Mouse (Mus musculus) CH12.LX (cell line): ENCODE results near the gene Zfp607b. TPM values are rescaled to one million over a fixed set of nuclear protein-coding genes. Genes with fewer than 3 reads are reported as not detected.

Source experiments
- DNase-seq: peaks from one replicate; pipeline ENCODE4 v3.0.0-alpha.2; 2013; ENCODE audit errors: extremely low read depth
- H3K27ac ChIP-seq: 2 replicates; pipeline ENCODE4 v1.5.1; 2012; ENCODE audit warnings: low read depth, mild to moderate bottlenecking, control low read depth, moderate library complexity; ENCODE audit not compliant: insufficient read depth
- H3K27me3 ChIP-seq: replicated peaks from 2 replicates; pipeline ENCODE3; 2012; ENCODE audit warnings: inconsistent platforms
- H3K36me3 ChIP-seq, 2 experiments: replicated peaks in 1 of 2; 2 replicates each; pipeline versions ENCODE3 to v1.6.1; 2012; ENCODE audit warnings: inconsistent platforms in 1 of 2, low read length in 1 of 2, mild to moderate bottlenecking in 1 of 2, mixed read lengths in 1 of 2, moderate library complexity in 1 of 2; ENCODE audit not compliant: control insufficient read depth in 1 of 2, insufficient read depth in 1 of 2
- H3K4me1 ChIP-seq, 2 experiments: 2 replicates each; pipeline ENCODE4 v1.6.1; 2012; ENCODE audit warnings: inconsistent platforms in 1 of 2, moderate library complexity in 1 of 2; ENCODE audit not compliant: insufficient read depth in 2 of 2, control insufficient read depth in 1 of 2
- H3K4me2 ChIP-seq: 2 replicates; pipeline ENCODE4 v1.6.1; 2012; ENCODE audit warnings: low read depth, mild to moderate bottlenecking, control low read depth; ENCODE audit not compliant: poor library complexity, insufficient read depth, severe bottlenecking
- H3K4me3 ChIP-seq, 3 experiments: fragments of 150-350 bp in 1 of 3; sonication (generic) in 1 of 3; replicated peaks in 1 of 3; 2 replicates each; pipeline versions ENCODE3 to v1.5.1; 2011 to 2012; ENCODE audit warnings: low read depth in 2 of 3, low read length in 2 of 3, mild to moderate bottlenecking in 2 of 3, moderate library complexity in 2 of 3, control low read depth in 1 of 3, improper control_type of control experiment in 1 of 3, inconsistent platforms in 1 of 3, mixed read lengths in 1 of 3; ENCODE audit not compliant: poor library complexity in 1 of 3
- H3K79me2 ChIP-seq: replicated peaks from 2 replicates; pipeline ENCODE4 v1.6.1; 2012; ENCODE audit warnings: mild to moderate bottlenecking, moderate library complexity; ENCODE audit not compliant: control insufficient read depth, poor library complexity, insufficient read depth, severe bottlenecking; ENCODE audit errors: extremely low read depth
- H3K9ac ChIP-seq: 2 replicates; pipeline ENCODE4 v1.6.1; 2012; ENCODE audit warnings: low read depth, mild to moderate bottlenecking, control low read depth, moderate library complexity; ENCODE audit not compliant: insufficient read depth
- H3K9me3 ChIP-seq: replicated peaks from 2 replicates; pipeline ENCODE3; 2012; ENCODE audit warnings: low read length, inconsistent platforms, mixed read lengths
- BHLHE40 ChIP-seq: IDR thresholded peaks from 2 replicates; pipeline ENCODE4 v1.6.1; 2011; ENCODE audit warnings: mild to moderate bottlenecking, low read depth, low read length, improper control_type of control experiment
- CHD1 ChIP-seq: IDR thresholded peaks from 2 replicates; pipeline ENCODE4 v1.6.1; 2012; ENCODE audit warnings: low read depth, low read length, improper control_type of control experiment, inconsistent platforms
- CHD2 ChIP-seq: IDR thresholded peaks from 2 replicates; pipeline ENCODE4 v1.6.1; 2011; ENCODE audit warnings: low read length, improper control_type of control experiment
- CTCF ChIP-seq, 2 experiments: IDR thresholded peaks in 1 of 2; conservative IDR thresholded peaks in 1 of 2; 2 replicates each; pipeline ENCODE4 v1.5.1; 2011 to 2012; ENCODE audit warnings: low read depth in 2 of 2, low read length in 2 of 2, improper control_type of control experiment in 1 of 2, inconsistent platforms in 1 of 2, mild to moderate bottlenecking in 1 of 2, moderate library complexity in 1 of 2
- E2F4 ChIP-seq: IDR thresholded peaks from 2 replicates; pipeline ENCODE4 v1.6.1; 2011; ENCODE audit warnings: low read depth, low read length, improper control_type of control experiment; ENCODE audit not compliant: insufficient replicate concordance
- ELF1 ChIP-seq: IDR thresholded peaks from 2 replicates; pipeline ENCODE4 v1.6.1; 2014; ENCODE audit warnings: low read depth, mild to moderate bottlenecking, inconsistent platforms, low read length, improper control_type of control experiment
- EP300 ChIP-seq: IDR thresholded peaks from 2 replicates; pipeline ENCODE4 v1.6.1; 2011; ENCODE audit warnings: low read length, improper control_type of control experiment
- ETS1 ChIP-seq: conservative IDR thresholded peaks from 2 replicates; pipeline ENCODE4 v1.6.1; 2012; ENCODE audit warnings: low read depth, mild to moderate bottlenecking, inconsistent platforms, low read length, improper control_type of control experiment, moderate library complexity
- GABPA ChIP-seq: IDR thresholded peaks from 2 replicates; pipeline ENCODE4 v1.6.1; 2012; ENCODE audit warnings: low read depth, low read length, improper control_type of control experiment, inconsistent platforms; ENCODE audit not compliant: insufficient replicate concordance
- HCFC1 ChIP-seq: IDR thresholded peaks from 2 replicates; pipeline ENCODE4 v1.6.1; 2012; ENCODE audit warnings: low read depth, mild to moderate bottlenecking, inconsistent platforms, low read length, improper control_type of control experiment
- IRF4 ChIP-seq: IDR thresholded peaks from 2 replicates; pipeline ENCODE4 v1.6.1; 2014; ENCODE audit warnings: low read depth, mild to moderate bottlenecking, inconsistent platforms, low read length, improper control_type of control experiment
- JUND ChIP-seq: conservative IDR thresholded peaks from 2 replicates; pipeline ENCODE4 v1.6.1; 2011; ENCODE audit warnings: low read depth, low read length, improper control_type of control experiment
- MAX ChIP-seq: IDR thresholded peaks from 2 replicates; pipeline ENCODE4 v1.6.1; 2011; ENCODE audit warnings: low read length, improper control_type of control experiment
- MEF2A ChIP-seq: IDR thresholded peaks from 2 replicates; pipeline ENCODE4 v1.6.1; 2014; ENCODE audit warnings: low read depth, mild to moderate bottlenecking, inconsistent platforms, low read length, improper control_type of control experiment, borderline replicate concordance
- NELFE ChIP-seq: IDR thresholded peaks from 2 replicates; pipeline ENCODE4 v1.6.1; 2011; ENCODE audit warnings: low read depth, low read length, improper control_type of control experiment
- NRF1 ChIP-seq: IDR thresholded peaks from 2 replicates; pipeline ENCODE4 v1.6.1; 2014; ENCODE audit warnings: low read depth, mild to moderate bottlenecking, inconsistent platforms, low read length, improper control_type of control experiment, moderate library complexity
- PAX5 ChIP-seq: IDR thresholded peaks from 2 replicates; pipeline ENCODE4 v1.6.1; 2012; ENCODE audit warnings: low read length, inconsistent platforms, mixed read lengths
- POLR2A ChIP-seq: IDR thresholded peaks from 2 replicates; pipeline ENCODE4 v1.6.1; 2011; ENCODE audit warnings: low read depth, mild to moderate bottlenecking, improper control_type of control experiment, low read length
- POLR2AphosphoS2 ChIP-seq: IDR thresholded peaks from 2 replicates; pipeline ENCODE4 v1.6.1; 2011; ENCODE audit warnings: low read depth, low read length, improper control_type of control experiment
- SIN3A ChIP-seq: IDR thresholded peaks from 2 replicates; pipeline ENCODE4 v1.6.1; 2012; ENCODE audit warnings: low read length, improper control_type of control experiment, inconsistent platforms
- TBP ChIP-seq: conservative IDR thresholded peaks from 2 replicates; pipeline ENCODE4 v1.6.1; 2011; ENCODE audit warnings: low read depth, low read length, improper control_type of control experiment
- TCF12 ChIP-seq: IDR thresholded peaks from 2 replicates; pipeline ENCODE4 v1.6.1; 2014; ENCODE audit warnings: low read depth, mild to moderate bottlenecking, inconsistent platforms, low read length, improper control_type of control experiment
- UBTF ChIP-seq: IDR thresholded peaks from 2 replicates; pipeline ENCODE4 v1.6.1; 2012; ENCODE audit warnings: low read depth, mild to moderate bottlenecking, inconsistent platforms, low read length, improper control_type of control experiment, moderate library complexity
- ZC3H11A ChIP-seq: IDR thresholded peaks from 2 replicates; pipeline ENCODE4 v1.6.1; 2012; ENCODE audit warnings: low read depth, mild to moderate bottlenecking, inconsistent platforms, low read length, improper control_type of control experiment
- ZKSCAN1 ChIP-seq: IDR thresholded peaks from 2 replicates; pipeline ENCODE4 v1.6.1; 2012; ENCODE audit warnings: low read depth, inconsistent platforms, low read length, improper control_type of control experiment, borderline replicate concordance
- ZMIZ1 ChIP-seq: IDR thresholded peaks from 2 replicates; pipeline ENCODE4 v1.6.1; 2012; ENCODE audit warnings: low read depth, mild to moderate bottlenecking, inconsistent platforms, low read length, improper control_type of control experiment
- ZNF384 ChIP-seq: IDR thresholded peaks from 2 replicates; pipeline ENCODE4 v1.6.1; 2012; ENCODE audit warnings: low read depth, low read length, improper control_type of control experiment, inconsistent platforms
- dilution Hi-C: fragments of 300-500 bp; cut with MboI; formaldehyde crosslinking; loops from 2 replicates; pipeline ENCODE4 v1.14.3; 2020; ENCODE audit warnings: low sequenced_read_pairs; ENCODE audit not compliant: extremely low pct_unique_long_range_greater_than_20kb, extremely low pct_ligation_motif_present
- in situ Hi-C: fragments of 300-500 bp; cut with MboI; formaldehyde crosslinking; loops from 3 replicates; pipeline ENCODE4 v1.14.3; 2019; ENCODE audit warnings: low sequenced_read_pairs, low pct_ligation_motif_present, low pct_unique_long_range_greater_than_20kb, mixed read lengths
- polyA plus RNA-seq: library from polyadenylated mRNA; unstranded; fragments of >175 nt; gene quantifications from 2 replicates; pipeline ENCODE4 v1.2.1, GENCODE M21; 2012; ENCODE audit warnings: low read depth; ENCODE audit not compliant: insufficient read length
- total RNA-seq, 2 experiments: library from RNA; depleted of rRNA; stranded (reverse); fragments of 300-350 nt in 1 of 2; fragments of >200 nt in 1 of 2; gene quantifications; 2 replicates each; pipeline ENCODE4 v1.2.3; 2012 to 2014

The Zfp607b gene
- total and polyA plus RNA-seq, 3 experiments: 0.90 to 1.2 (median 0.93) TPM

DNA sequence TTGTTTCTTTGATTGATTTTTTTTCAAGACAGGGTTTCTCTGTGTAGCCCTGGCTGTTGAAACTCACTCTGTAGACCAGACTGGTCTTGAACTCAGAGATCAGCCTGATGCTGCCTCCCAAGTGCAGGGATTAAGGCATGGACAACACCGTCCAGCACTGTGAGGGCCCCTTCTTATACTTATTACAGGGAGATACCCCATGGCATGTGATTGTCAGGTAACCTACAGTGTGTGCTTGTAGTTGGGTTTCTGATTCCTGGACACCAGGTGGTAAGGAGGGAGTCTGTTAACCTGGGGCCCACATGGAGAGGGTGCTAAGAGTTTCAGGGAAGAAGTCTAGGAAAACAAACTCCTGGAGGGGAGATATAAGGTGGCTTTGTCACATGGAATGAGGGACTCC lies 2.1 kb upstream of the Zfp607b start:
- Histone ChIP-seq H3K4me2 (no peak overlapping the region), H3K27ac (no peak overlapping the region), H3K9ac (no peak overlapping the region), H3K9me3 (no peaks in the 10 kb centered on the region), H3K36me3 (peaks cover 0 to under 1% of the 10 kb centered on the region in 2 experiments), H3K4me1 (peaks cover 10 to 21% of the 10 kb centered on the region in 2 experiments), H3K4me3 (no peak overlapping the region), H3K79me2 (no peaks in the 10 kb centered on the region)
- no peak for DNase-seq
- dilution Hi-C loops (no loop called here), in situ Hi-C loops (no loop called here)
- TF ChIP-seq IRF4 (no peak), UBTF (no peak), ETS1 (no peak), ELF1 (no peak), CTCF (conservative IDR thresholded peaks at IDR 0.05 in 1 of 2, IDR thresholded peaks at IDR 0.05 in 1 of 2; ENCODE audit: low read depth in 2 of 2, low read length in 2 of 2) (no peak), TBP (no peak), MEF2A (no peak), TCF12 (no peak), HCFC1 (no peak), ZC3H11A (no peak), POLR2A (no peak), POLR2AphosphoS2 (no peak), ZMIZ1 (no peak), CHD1 (no peak), MAX (no peak), ZKSCAN1 (no peak), GABPA (no peak), EP300 (no peak), ZNF384 (no peak), BHLHE40 (no peak)
- TF ChIP-seq, all 38 proteins: peak for 0
- no peaks in the 10 kb centered on the region for H3K27me3 ChIP-seq

DNA sequence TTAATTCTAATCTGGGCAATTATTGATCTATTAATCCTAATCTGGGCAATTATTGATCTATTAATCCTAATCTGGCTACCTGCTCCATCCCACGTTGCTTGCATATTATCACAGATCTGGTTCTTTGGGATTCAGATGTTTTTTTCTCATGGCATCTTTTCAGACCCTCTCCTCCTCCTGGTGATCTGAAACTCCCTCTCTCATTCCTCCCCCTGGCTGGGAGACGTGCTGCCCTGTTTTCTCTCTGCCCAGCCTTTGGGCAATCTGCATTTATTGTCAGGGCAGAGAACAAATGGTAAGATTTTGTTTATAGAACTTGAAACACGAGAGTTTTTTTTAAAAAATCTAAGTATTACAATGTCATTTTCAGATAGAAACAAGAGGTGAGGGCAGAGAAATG lies 1.3 kb upstream of the Zfp607b start:
- peak overlapping the region; percentile 68; the same call in 1 of the 2 replicates for H3K4me2 ChIP-seq
- in situ Hi-C loops (no loop called here), dilution Hi-C loops (no loop called here)
- H3K4me3 ChIP-seq: no peak overlapping the region
- no peaks in the 10 kb centered on the region for H3K27me3 ChIP-seq
- no peaks in the 10 kb centered on the region for H3K9me3 ChIP-seq
- H3K36me3 ChIP-seq: no peaks in the 10 kb centered on the region
- H3K27ac ChIP-seq: no peak overlapping the region
- peak overlapping the region; percentile 87; the same call in 1 of the 2 replicates for H3K9ac ChIP-seq
- TF ChIP-seq JUND (no peak), E2F4 (no peak), CHD1 (no peak), PAX5 (no peak), ETS1 (no peak), TCF12 (no peak), NELFE (no peak), MAX (no peak), ZMIZ1 (no peak), SIN3A (no peak), GABPA (no peak), CHD2 (no peak), POLR2AphosphoS2 (no peak), NRF1 (no peak), POLR2A (no peak)
- H3K4me1 ChIP-seq: peaks cover 10 to 21% of the 10 kb centered on the region in 2 experiments
- no peaks in the 10 kb centered on the region for H3K79me2 ChIP-seq
- no peak for DNase-seq
